Mouse (Mus musculus): ENCODE results near the gene Olfr1395.
A peak's percentile ranks its signal among the peaks of the same experiment; 100 is the strongest.
"Not testable (repeated sequence)": the region's sequence is repeated elsewhere in the genome, so short reads cannot be mapped to it uniquely, and the experiment has no call there.

Gene Olfr1395

GRCm38 (mm10) chr11:49170576-49170975 is 28.5 kb downstream of the Olfr1395 start:
- no peak for DNase-seq (ENCODE audit: low read depth, low spot score)

- DNase-seq (ENCODE audit: low read depth, low spot score), result no peak
Observed at GRCm38 (mm10) chr11:49175345-49175744, 33.3 kb downstream of the Olfr1395 start.

GRCm38 (mm10) chr11:49176047-49176779 is 34.1 kb downstream of the Olfr1395 start:
- not testable (repeated sequence) for DNase-seq (ENCODE audit: low read depth, low spot score)

GRCm38 (mm10) chr11:49183172-49183571 is 41.1 kb downstream of the Olfr1395 start:
- DNase-seq (ENCODE audit: low read depth, low spot score), result no peak

- DNase-seq (ENCODE audit: low read depth, low spot score), result no peak
Observed at GRCm38 (mm10) chr11:49186452-49186851, 44.4 kb downstream of the Olfr1395 start.

GRCm38 (mm10) chr11:49186955-49187488 is 44.9 kb downstream of the Olfr1395 start, which contains the start of gene Btnl9:
Gene Btnl9 (minus strand): TSS chr11:49187159.
- DNase-seq (ENCODE audit: low read depth, low spot score), result no peak

- DNase-seq (ENCODE audit: low read depth, low spot score), result no peak
Observed at GRCm38 (mm10) chr11:49187701-49188100, 45.6 kb downstream of the Olfr1395 start.

- peak; percentile 27 for DNase-seq (ENCODE audit: low read depth, low spot score)
Observed at GRCm38 (mm10) chr11:49189737-49190136, 47.7 kb downstream of the Olfr1395 start.

- no peak for DNase-seq (ENCODE audit: low read depth, low spot score)
Observed at GRCm38 (mm10) chr11:49191083-49191482, 49.0 kb downstream of the Olfr1395 start.

GRCm38 (mm10) chr11:49194771-49195170 is 52.7 kb downstream of the Olfr1395 start:
- not testable (repeated sequence) for DNase-seq (ENCODE audit: low read depth, low spot score)

GRCm38 (mm10) chr11:49195819-49196322 is 53.8 kb downstream of the Olfr1395 start:
- DNase-seq (ENCODE audit: low read depth, low spot score), result no peak

Measured in c-Kit-negative CD71-positive TER-119-positive erythroid progenitor cells, embryonic 14.5 days (primary cell).